Mouse (Mus musculus) gastrocnemius, adult 2 months (tissue): ENCODE measurements around the gene Usp33. TPM values are rescaled to one million over a fixed set of nuclear protein-coding genes. Genes with fewer than 3 reads are reported as not detected.

Experiments
- DNase-seq: peaks from one replicate; pipeline ENCODE4 v3.0.0; 2022
- H3K27ac ChIP-seq: fragments of 200-600 bp; 2 replicates; pipeline ENCODE4 v1.8.1; 2022; ENCODE audit warnings: mild to moderate bottlenecking
- H3K4me3 ChIP-seq: fragments of 200-600 bp; 2 replicates; pipeline ENCODE4 v1.8.1; 2022; ENCODE audit warnings: mild to moderate bottlenecking, moderate library complexity
- CTCF ChIP-seq: fragments of 200-600 bp; IDR thresholded peaks from 2 replicates; pipeline ENCODE4 v1.8.1; 2022; ENCODE audit warnings: antibody characterized with exemption, mild to moderate bottlenecking, moderate library complexity
- intact Hi-C: fragments of 180-260 bp; cut with DNase I; formaldehyde crosslinking; loops from one replicate; pipeline ENCODE4 v1.15.1; 2025
- total RNA-seq, 2 experiments: library from RNA; stranded (reverse); gene quantifications; 2 replicates each; pipeline ENCODE4 v1.2.3; 2021

The Usp33 gene
- total RNA-seq, 2 experiments from 2014 or later = 20.9 to 22.0 TPM

GRCm38 (mm10) chr3:152396988-152397314, 50.7 kb downstream of the Usp33 start:
- no peak for DNase-seq
- intact Hi-C loops = loop anchor here (5.0 kb wide), 1 partner anchor 355 kb away; no protein-coding TSS in a partner anchor
- Histone ChIP-seq H3K27ac (peak overlapping the region; percentile 100), H3K4me3 (peak overlapping the region; percentile 89)
- TF ChIP-seq CTCF = no peak

GRCm38 (mm10) chr3:152397335-152397940, 51.2 kb downstream of the Usp33 start:
- no peak for DNase-seq
- intact Hi-C loops = loop anchor here (5.0 kb wide), 1 partner anchor 355 kb away; no protein-coding TSS in a partner anchor
- H3K27ac ChIP-seq = peak overlapping the region; percentile 100
- H3K4me3 ChIP-seq = peak overlapping the region; percentile 89
- no peak for TF ChIP-seq CTCF

- no peak for TF ChIP-seq CTCF
- no peak for DNase-seq
- Histone ChIP-seq H3K27ac (no peak overlapping the region), H3K4me3 (no peak overlapping the region)
- intact Hi-C loops = no loop called here
Measured at GRCm38 (mm10) chr3:152400441-152400840, 54.2 kb downstream of the Usp33 start.

GRCm38 (mm10) chr3:152400875-152401274, 54.6 kb downstream of the Usp33 start:
- no peak for DNase-seq
- Histone ChIP-seq H3K27ac (no peak overlapping the region), H3K4me3 (no peak overlapping the region)
- TF ChIP-seq CTCF = no peak
- intact Hi-C loops = no loop called here

GRCm38 (mm10) chr3:152401964-152402670, 55.8 kb downstream of the Usp33 start:
- Histone ChIP-seq H3K4me3 (peak overlapping the region; percentile 29), H3K27ac (peak overlapping the region; percentile 73)
- DNase-seq = peak; percentile 66
- no peak for TF ChIP-seq CTCF
- intact Hi-C loops = no loop called here

GRCm38 (mm10) chr3:152402671-152403066, 56.4 kb downstream of the Usp33 start:
- Histone ChIP-seq H3K27ac (peak overlapping the region; percentile 73), H3K4me3 (peak overlapping the region; percentile 29)
- no peak for DNase-seq
- intact Hi-C loops = no loop called here
- no peak for TF ChIP-seq CTCF

GRCm38 (mm10) chr3:152403827-152404226, 57.5 kb downstream of the Usp33 start:
- TF ChIP-seq CTCF = no peak
- H3K27ac ChIP-seq = peak overlapping the region; percentile 73; the same call in 1 of the 2 replicates
- no peak overlapping the region for H3K4me3 ChIP-seq
- no peak for DNase-seq
- intact Hi-C loops = no loop called here

- Histone ChIP-seq H3K4me3 (no peak overlapping the region), H3K27ac (peak overlapping the region; percentile 73)
- DNase-seq = no peak
- intact Hi-C loops = no loop called here
- TF ChIP-seq CTCF = no peak
Measured at GRCm38 (mm10) chr3:152405420-152405819, 59.1 kb downstream of the Usp33 start.

- no peak for TF ChIP-seq CTCF
- DNase-seq = no peak
- peak overlapping the region; percentile 60 for H3K27ac ChIP-seq
- intact Hi-C loops = no loop called here
- H3K4me3 ChIP-seq = no peak overlapping the region
Measured at GRCm38 (mm10) chr3:152405978-152406640, 59.8 kb downstream of the Usp33 start.

GRCm38 (mm10) chr3:152410980-152411551, 64.8 kb downstream of the Usp33 start:
- TF ChIP-seq CTCF = no peak
- no peak for DNase-seq
- H3K4me3 ChIP-seq = no peak overlapping the region
- no peak overlapping the region for H3K27ac ChIP-seq
- intact Hi-C loops = no loop called here

- Histone ChIP-seq H3K27ac (no peak overlapping the region), H3K4me3 (no peak overlapping the region)
- DNase-seq = no peak
- TF ChIP-seq CTCF = no peak
- intact Hi-C loops = no loop called here
Measured at GRCm38 (mm10) chr3:152412362-152412761, 66.1 kb downstream of the Usp33 start.

GRCm38 (mm10) chr3:152428925-152429324, 82.6 kb downstream of the Usp33 start:
- intact Hi-C loops = no loop called here
- no peak for DNase-seq
- Histone ChIP-seq H3K4me3 (no peak overlapping the region), H3K27ac (no peak overlapping the region)
- TF ChIP-seq CTCF = no peak

GRCm38 (mm10) chr3:152432677-152433076, 86.4 kb downstream of the Usp33 start:
- Histone ChIP-seq H3K4me3 (no peak overlapping the region), H3K27ac (no peak overlapping the region)
- DNase-seq = no peak
- no peak for TF ChIP-seq CTCF
- intact Hi-C loops = loop anchor here (2.0 kb wide), 1 partner anchor 16 kb away; no protein-coding TSS in a partner anchor
